Mouse (Mus musculus): ENCODE data around the gene Ctu2.

DNA sequence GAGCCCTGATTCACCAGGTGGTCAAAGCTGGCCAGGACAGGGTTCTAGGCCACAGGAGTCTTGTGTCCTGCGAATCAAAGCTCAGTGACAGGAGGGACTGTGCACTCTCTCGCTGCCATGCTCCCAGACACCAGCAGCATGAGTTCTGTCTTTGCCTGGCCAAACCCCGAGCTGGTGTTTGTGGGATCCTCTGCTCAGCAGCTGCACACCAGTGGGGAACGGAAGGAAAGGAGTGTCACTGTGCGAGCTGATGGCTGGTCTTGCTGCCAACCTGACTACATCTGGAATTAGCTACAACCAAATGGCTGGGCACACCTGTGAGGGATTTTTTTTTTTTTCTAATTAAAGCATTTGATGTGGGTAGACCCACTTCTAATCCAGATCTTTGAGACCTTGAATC lies 5.3 kb upstream of the Ctu2 start:
- no peak for TF ChIP-seq GATA1 (IDR thresholded peaks at IDR 0.05; ENCODE audit: borderline replicate concordance, low read length)
- TF ChIP-seq FLI1 (IDR thresholded peaks at IDR 0.05; ENCODE audit: low read length) = no peak

Measured in megakaryocyte, embryonic 14.5 days (primary cell).